In the genomic region with DNA sequence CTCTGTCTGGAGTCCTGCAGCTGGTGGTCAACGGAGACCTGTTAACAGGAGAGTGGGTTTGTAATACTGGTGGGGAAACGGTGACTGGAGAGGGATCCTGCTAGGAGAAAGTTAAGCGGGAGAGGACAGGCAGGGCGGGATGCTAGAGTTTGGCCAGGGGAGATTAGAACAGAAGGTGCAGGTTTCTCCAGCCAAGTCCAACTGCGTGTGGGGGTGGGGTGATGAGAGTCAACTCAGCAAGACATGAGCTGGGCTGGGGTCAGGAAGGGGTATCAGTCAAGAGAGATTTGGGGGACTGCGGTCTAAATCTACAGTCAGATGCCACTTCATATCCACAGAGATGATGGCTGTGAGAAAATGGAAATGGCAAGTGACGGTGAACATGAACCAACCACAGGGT, we compare ENCODE assay signal across 18 mouse cellular contexts. TPM values are rescaled to one million over a fixed set of nuclear protein-coding genes. Genes with fewer than 3 reads are reported as not detected.
DNase-seq lines count a peak whose midpoint lies in the region; ATAC-seq lines count a peak whose summit lies in the region.
"Had no signal": no experiment of that assay in that cellular context is flagged by ENCODE, and none has a peak within 500 bp of the region (broad histone marks: within the 10 kb centered on the region; RNA-seq: fewer than 3 reads in every experiment).

No protein-coding gene starts in this region.

- DNase-seq in cerebellum, postnatal 10 days = peak; percentile 82 to 88
- DNase-seq in cerebellum, postnatal 14 days = peak; percentile 78 to 80
- no peak for DNase-seq in cerebellum, adult 11 months
- DNase-seq in left cerebral cortex, postnatal 4 days = peak; percentile 54
- DNase-seq in left cerebral cortex, postnatal 25 days (ENCODE audit: low spot score in 2 of 2) = no peak
- DNase-seq: adrenal gland, adult 2 months; adrenal gland, adult 8-10 months; adrenal gland, postnatal 10 days; adrenal gland, postnatal 14 days; adrenal gland, postnatal 25 days; adrenal gland, postnatal 36 days; B cell, adult 2 months; cerebellum, adult 11-12 months; cerebellum, adult 8-10 months had no signal

- ATAC-seq in cerebellum, adult (ENCODE audit: insufficient number of reproducible peaks, low FRiP score, low TSS enrichment) = no peak
- ATAC-seq: activated CD4-positive, CD25-positive, alpha-beta regulatory T cell, adult 4 months; CD4-positive, CD25-positive, alpha-beta regulatory T cell, adult 4 months; Patski had no signal

- intact Hi-C loops in left cerebral cortex, postnatal 4 days (cut with DNase I) = no loop called here
- intact Hi-C loops in left cerebral cortex, postnatal 25 days (cut with DNase I) = no loop called here

RNA-seq across cellular contexts. Expression of a gene that starts 17.0 kb away (rescaled TPM):
- 10 to 100 TPM; 44.6 to 49.3 TPM for total RNA-seq in left cerebral cortex, postnatal 4 days (2021)
- total RNA-seq in left cerebral cortex, postnatal 25 days (2021) = 10 to 100 TPM; 35.7 to 35.9 TPM

RNA-seq across cellular contexts. Expression of a gene that starts 25.5 kb away (rescaled TPM):
- 10 to 100 TPM; 26.2 to 35.6 TPM for total RNA-seq in left cerebral cortex, postnatal 4 days (2021)
- total RNA-seq in left cerebral cortex, postnatal 25 days (2021) = 10 to 100 TPM; 27.3 to 27.8 TPM

RNA-seq across cellular contexts. Expression of a gene that starts 25.8 kb away (rescaled TPM):
- total RNA-seq in left cerebral cortex, postnatal 4 days (2021) = 10 to 100 TPM; 10.1 to 11.5 TPM
- 10 to 100 TPM; 13.2 to 16.6 TPM for total RNA-seq in left cerebral cortex, postnatal 25 days (2021)

Comparison
In these comparisons a context has a peak if more than half of its experiments do, and no peak if none do; other contexts are left out.
1. DNase-seq: peak in cerebellum, postnatal 10 days (2 of 2), cerebellum, postnatal 14 days (2 of 2) and left cerebral cortex, postnatal 4 days (single experiment); none in cerebellum, adult 11 months (single experiment) and left cerebral cortex, postnatal 25 days (0 of 2).